In genomic region chrY:4160371-4160770, GRCm38 (mm10) we compare ENCODE assay signal across 15 mouse cellular contexts.
"Had no signal": no experiment of that assay in that cellular context is flagged by ENCODE, and none has a peak within 500 bp of the region (broad histone marks: within the 10 kb centered on the region; RNA-seq: fewer than 3 reads in every experiment).

No protein-coding gene starts in this region.

- H3K36me3 ChIP-seq: kidney, embryonic 15.5 days; limb, embryonic 12.5 days; liver, embryonic 13.5 days; lung, embryonic 15.5 days; midbrain, embryonic 13.5 days; neural tube, embryonic 12.5 days had no signal

- H3K9me3 ChIP-seq: kidney, embryonic 15.5 days; limb, embryonic 12.5 days; liver, embryonic 13.5 days; lung, embryonic 15.5 days; midbrain, embryonic 13.5 days; neural tube, embryonic 12.5 days had no signal

- H3K4me3 ChIP-seq: kidney, embryonic 15.5 days; limb, embryonic 12.5 days; liver, embryonic 13.5 days; lung, embryonic 15.5 days; midbrain, embryonic 13.5 days; myocyte; neural tube, embryonic 12.5 days had no signal

- H3K27ac ChIP-seq: kidney, embryonic 15.5 days; limb, embryonic 12.5 days; liver, embryonic 13.5 days; lung, embryonic 15.5 days; midbrain, embryonic 13.5 days; neural tube, embryonic 12.5 days had no signal

- H3K9ac ChIP-seq: kidney, embryonic 15.5 days; limb, embryonic 12.5 days; liver, embryonic 13.5 days; liver, postnatal 0 days; lung, embryonic 15.5 days; midbrain, embryonic 13.5 days; neural tube, embryonic 12.5 days had no signal

- H3K27me3 ChIP-seq: kidney, embryonic 15.5 days; limb, embryonic 12.5 days; liver, embryonic 13.5 days; lung, embryonic 15.5 days; midbrain, embryonic 13.5 days; neural tube, embryonic 12.5 days had no signal

- H3K4me1 ChIP-seq: kidney, embryonic 15.5 days; limb, embryonic 12.5 days; liver, embryonic 13.5 days; lung, embryonic 15.5 days; midbrain, embryonic 13.5 days; neural tube, embryonic 12.5 days had no signal

- ATAC-seq: liver, postnatal 0 days; midbrain, embryonic 13.5 days had no signal

- H3K4me2 ChIP-seq: kidney, embryonic 15.5 days; limb, embryonic 12.5 days; liver, embryonic 13.5 days; lung, embryonic 15.5 days; midbrain, embryonic 13.5 days; neural tube, embryonic 12.5 days had no signal

- DNase-seq: kidney, postnatal 14 days; layer of hippocampus, adult 9-11 months; layer of hippocampus, postnatal 36 days; liver; liver, embryonic 13.5 days; liver, postnatal 0 days; retina, postnatal 1 day; right cerebral cortex, postnatal 25 days; thymus, postnatal 36 days had no signal
